Mouse (Mus musculus) liver, adult 2 months (tissue): ENCODE measurements at regions not wholly inside any gene's neighbourhood (a gene's known extent, or its start where the extent isn't known, plus 50 kb on each side); places are given as distances from the start of the nearest gene placed in this dataset.

Experiments used
- CTCF ChIP-seq: fragments of 200-500 bp; IDR thresholded peaks from 2 replicates; pipeline ENCODE4 v1.5.1; 2011; ENCODE audit warnings: low read depth, low read length, control low read depth
- POLR2A ChIP-seq: fragments of 200-500 bp; IDR thresholded peaks from 2 replicates; pipeline ENCODE4 v1.6.1; 2011; ENCODE audit warnings: low read length, control low read depth; ENCODE audit not compliant: insufficient read depth; ENCODE audit errors: extremely low read depth

- TF ChIP-seq CTCF (no peak), POLR2A (no peak)
These were observed 104.3 kb upstream of the Syt1 start for GRCm38 (mm10) chr10:109115013-109115627.
